Mouse (Mus musculus): ENCODE data around the gene Gm17359.

DNA sequence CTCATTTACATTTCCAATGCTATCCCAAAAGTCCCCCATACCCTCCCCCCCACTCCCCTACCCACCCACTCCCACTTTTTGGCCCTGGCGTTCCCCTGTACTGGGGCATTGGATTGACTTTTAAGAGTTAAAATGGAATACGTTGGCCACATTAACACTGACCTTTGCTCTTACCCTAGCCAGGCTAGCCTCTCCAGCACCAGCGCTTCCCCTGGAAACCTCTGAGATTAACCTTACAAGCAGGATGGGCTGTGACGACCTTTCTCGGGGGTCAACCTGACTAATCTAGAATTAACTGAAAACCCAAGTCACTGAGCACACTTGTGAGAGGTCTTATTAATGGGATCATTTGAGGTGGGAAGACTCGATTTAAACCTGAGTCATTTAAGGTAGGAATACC lies 31.8 kb downstream of the Gm17359 start:
- TF ChIP-seq TCF12 (IDR thresholded peaks at IDR 0.05; ENCODE audit: low read depth, low read length) (no peak), EP300 (IDR thresholded peaks at IDR 0.05; ENCODE audit: low read length) (no peak), E2F4 (IDR thresholded peaks at IDR 0.05; ENCODE audit: insufficient replicate concordance, low read depth, low read length) (no peak), MXI1 (IDR thresholded peaks at IDR 0.05; ENCODE audit: low read depth, low read length) (no peak)
